Mouse (Mus musculus) embryonic facial prominence, embryonic 13.5 days (tissue): Measurements from ENCODE around the gene Vash2. TPM values are rescaled to one million over a fixed set of nuclear protein-coding genes. Genes with fewer than 3 reads are reported as not detected.

ENCODE experiments used
- ATAC-seq: fragments of 200-750 bp; cut with Nextera tagmentation; 2 replicates; pipeline ENCODE4 v1.8.0; 2017; ENCODE audit warnings: low read depth; ENCODE audit not compliant: insufficient number of reproducible peaks, insufficient read depth, low FRiP score, low TSS enrichment
- H3K27ac ChIP-seq: fragments of 300-500 bp; sonication (generic); 2 replicates; pipeline ENCODE4 v1.5.1; 2015; ENCODE audit warnings: moderate library complexity, mild to moderate bottlenecking, inconsistent platforms
- H3K27me3 ChIP-seq: fragments of 300-500 bp; sonication (generic); 2 replicates; pipeline ENCODE4 v1.6.1; 2015; ENCODE audit warnings: mild to moderate bottlenecking, inconsistent platforms
- H3K36me3 ChIP-seq: fragments of 300-500 bp; sonication (generic); 2 replicates; pipeline ENCODE4 v1.6.1; 2015; ENCODE audit warnings: mild to moderate bottlenecking, inconsistent platforms
- H3K4me1 ChIP-seq: fragments of 300-500 bp; sonication (generic); 2 replicates; pipeline ENCODE4 v1.6.1; 2015; ENCODE audit warnings: inconsistent platforms
- H3K4me2 ChIP-seq: fragments of 300-500 bp; sonication (generic); 2 replicates; pipeline ENCODE4 v1.6.1; 2015; ENCODE audit warnings: moderate library complexity, mild to moderate bottlenecking, inconsistent platforms
- H3K4me3 ChIP-seq: fragments of 300-500 bp; sonication (generic); 2 replicates; pipeline ENCODE4 v1.5.1; 2015; ENCODE audit warnings: mild to moderate bottlenecking, inconsistent platforms
- H3K9ac ChIP-seq: fragments of 300-500 bp; sonication (generic); 2 replicates; pipeline ENCODE4 v1.6.1; 2015; ENCODE audit warnings: mild to moderate bottlenecking, inconsistent platforms
- H3K9me3 ChIP-seq: fragments of 300-500 bp; sonication (generic); 2 replicates; pipeline ENCODE4 v1.6.1; 2016; ENCODE audit warnings: inconsistent platforms
- WGBS: fragments of 180-500 bp; shearing (Covaris S2); methylation state at CpG from one replicate; pipeline ENCODE4 v1.1.7; 2015; ENCODE audit warnings: mixed read lengths; 5-methylcytosine and 5-hydroxymethylcytosine counted together
- polyA plus RNA-seq: library from polyadenylated mRNA; unstranded; fragments of >200 nt; fragmentation: Nextera tagmentation; extraction: Ambion mirVana; gene quantifications from 2 replicates; pipeline ENCODE4 v1.2.1, GENCODE M21; 2015

Gene Vash2
- polyA plus RNA-seq, 1 experiment from 2014 or later, result 54.3 TPM

- ATAC-seq, result no peak
- no peak overlapping the region for H3K4me2 ChIP-seq
- H3K36me3 ChIP-seq, result peaks cover 13% of the 10 kb centered on the region; the same call in 1 of the 2 replicates
- H3K27ac ChIP-seq, result no peak overlapping the region
- H3K27me3 ChIP-seq, result no peaks in the 10 kb centered on the region
- 72% methylated on average over 3 of the region's 3 CpGs for WGBS
- no peak overlapping the region for H3K4me3 ChIP-seq
- no peak overlapping the region for H3K9ac ChIP-seq
- H3K4me1 ChIP-seq, result no peaks in the 10 kb centered on the region
- no peaks in the 10 kb centered on the region for H3K9me3 ChIP-seq
These were observed 21.6 kb upstream of the Vash2 start for GRCm38 (mm10) chr1:191000686-191001085.

GRCm38 (mm10) chr1:190998027-190998426 is 18.9 kb upstream of the Vash2 start:
- ATAC-seq, result no peak
- Histone ChIP-seq H3K9ac (no peak overlapping the region), H3K27me3 (no peaks in the 10 kb centered on the region), H3K36me3 (no peaks in the 10 kb centered on the region), H3K4me3 (no peak overlapping the region), H3K4me1 (no peaks in the 10 kb centered on the region), H3K9me3 (no peaks in the 10 kb centered on the region), H3K27ac (no peak overlapping the region), H3K4me2 (no peak overlapping the region)
- WGBS, result 83% methylated on average over 1 of the region's 1 CpGs

- Histone ChIP-seq H3K27ac (no peak overlapping the region), H3K36me3 (no peaks in the 10 kb centered on the region), H3K9ac (no peak overlapping the region), H3K4me2 (no peak overlapping the region), H3K9me3 (no peaks in the 10 kb centered on the region), H3K4me1 (no peaks in the 10 kb centered on the region), H3K4me3 (no peak overlapping the region), H3K27me3 (no peaks in the 10 kb centered on the region)
- 73% methylated on average over 6 of the region's 6 CpGs for WGBS
- ATAC-seq, result no peak
These were observed 17.3 kb upstream of the Vash2 start for GRCm38 (mm10) chr1:190996346-190996877.

- Histone ChIP-seq H3K9ac (no peak overlapping the region), H3K27me3 (no peaks in the 10 kb centered on the region), H3K36me3 (no peaks in the 10 kb centered on the region), H3K9me3 (no peaks in the 10 kb centered on the region), H3K4me2 (no peak overlapping the region), H3K27ac (no peak overlapping the region), H3K4me3 (no peak overlapping the region), H3K4me1 (no peaks in the 10 kb centered on the region)
- 70% methylated on average over 7 of the region's 7 CpGs for WGBS
- no peak for ATAC-seq
These were observed 16.5 kb upstream of the Vash2 start for GRCm38 (mm10) chr1:190995548-190995947.

GRCm38 (mm10) chr1:190989437-190990082 is 10.5 kb upstream of the Vash2 start:
- H3K27me3 ChIP-seq, result no peaks in the 10 kb centered on the region
- no peak for ATAC-seq
- no peak overlapping the region for H3K27ac ChIP-seq
- WGBS, result 79% methylated on average over 9 of the region's 9 CpGs
- H3K4me3 ChIP-seq, result no peak overlapping the region
- no peak overlapping the region for H3K9ac ChIP-seq
- no peaks in the 10 kb centered on the region for H3K36me3 ChIP-seq
- no peaks in the 10 kb centered on the region for H3K9me3 ChIP-seq
- no peaks in the 10 kb centered on the region for H3K4me1 ChIP-seq
- no peak overlapping the region for H3K4me2 ChIP-seq

GRCm38 (mm10) chr1:190981412-190981811 is 2.3 kb upstream of the Vash2 start:
- ATAC-seq, result no peak
- H3K4me2 ChIP-seq, result no peak overlapping the region
- WGBS, result 78% methylated on average over 4 of the region's 4 CpGs

GRCm38 (mm10) chr1:190980470-190980869 is 1.4 kb upstream of the Vash2 start:
- no peaks in the 10 kb centered on the region for H3K9me3 ChIP-seq
- H3K9ac ChIP-seq, result no peak overlapping the region
- H3K36me3 ChIP-seq, result peaks cover 8% of the 10 kb centered on the region; the same call in 1 of the 2 replicates
- no peaks in the 10 kb centered on the region for H3K27me3 ChIP-seq
- ATAC-seq, result no peak
- H3K4me2 ChIP-seq, result peak overlapping the region; percentile 89; the same call in 1 of the 2 replicates
- H3K27ac ChIP-seq, result no peak overlapping the region
- WGBS, result 83% methylated on average over 1 of the region's 1 CpGs
- H3K4me3 ChIP-seq, result no peak overlapping the region
- peaks cover 22% of the 10 kb centered on the region for H3K4me1 ChIP-seq

More at GRCm38 (mm10) chr1:190981412-190981811, 2.3 kb upstream of the Vash2 start:
- peaks cover 15% of the 10 kb centered on the region for H3K4me1 ChIP-seq
- H3K4me3 ChIP-seq, result no peak overlapping the region
- no peak overlapping the region for H3K9ac ChIP-seq
- H3K9me3 ChIP-seq, result no peaks in the 10 kb centered on the region
- no peaks in the 10 kb centered on the region for H3K36me3 ChIP-seq
- no peaks in the 10 kb centered on the region for H3K27me3 ChIP-seq
- no peak overlapping the region for H3K27ac ChIP-seq

- peak overlapping the region; percentile 94 for H3K9ac ChIP-seq
- peaks cover 32% of the 10 kb centered on the region for H3K4me1 ChIP-seq
- H3K4me2 ChIP-seq, result peak overlapping the region; percentile 89
- WGBS, result under 1% methylated on average over 46 of the region's 46 CpGs
- H3K27me3 ChIP-seq, result no peaks in the 10 kb centered on the region
- peak overlapping the region; percentile 73 for H3K4me3 ChIP-seq
- H3K9me3 ChIP-seq, result no peaks in the 10 kb centered on the region
- peak overlapping the region; percentile 97 for H3K27ac ChIP-seq
- H3K36me3 ChIP-seq, result peaks cover 26% of the 10 kb centered on the region
- ATAC-seq, result peak; percentile 74
These were observed 504 bp downstream of the Vash2 start for GRCm38 (mm10) chr1:190978511-190979073.

GRCm38 (mm10) chr1:190978001-190978400 is 1.1 kb downstream of the Vash2 start:
- Histone ChIP-seq H3K9ac (peak overlapping the region; percentile 94), H3K27ac (peak overlapping the region; percentile 97), H3K9me3 (no peaks in the 10 kb centered on the region), H3K27me3 (no peaks in the 10 kb centered on the region), H3K4me2 (peak overlapping the region; percentile 89), H3K4me3 (peak overlapping the region; percentile 73), H3K36me3 (peaks cover 32% of the 10 kb centered on the region), H3K4me1 (peaks cover 32% of the 10 kb centered on the region)
- no peak for ATAC-seq
- 0% methylated on average over 22 of the region's 22 CpGs for WGBS

GRCm38 (mm10) chr1:190976887-190977573 is 2.1 kb downstream of the Vash2 start:
- Histone ChIP-seq H3K27me3 (no peaks in the 10 kb centered on the region), H3K36me3 (peaks cover 41% of the 10 kb centered on the region), H3K4me2 (peak overlapping the region; percentile 89), H3K4me1 (peaks cover 32% of the 10 kb centered on the region), H3K27ac (no peak overlapping the region), H3K9ac (peak overlapping the region; percentile 94), H3K9me3 (no peaks in the 10 kb centered on the region), H3K4me3 (peak overlapping the region; percentile 73)
- 33% methylated on average over 11 of the region's 11 CpGs for WGBS
- ATAC-seq, result no peak

- H3K9me3 ChIP-seq, result no peaks in the 10 kb centered on the region
- no peak overlapping the region for H3K27ac ChIP-seq
- no peak for ATAC-seq
- H3K4me1 ChIP-seq, result peaks cover 32% of the 10 kb centered on the region
- H3K36me3 ChIP-seq, result peaks cover 63% of the 10 kb centered on the region
- no peak overlapping the region for H3K9ac ChIP-seq
- H3K27me3 ChIP-seq, result no peaks in the 10 kb centered on the region
- no peak overlapping the region for H3K4me3 ChIP-seq
- 68% methylated on average over 1 of the region's 1 CpGs for WGBS
- no peak overlapping the region for H3K4me2 ChIP-seq
These were observed 4.3 kb downstream of the Vash2 start for GRCm38 (mm10) chr1:190974833-190975232.
